Mouse (Mus musculus): ENCODE measurements at regions not wholly inside any gene's neighbourhood (a gene's known extent, or its start where the extent isn't known, plus 50 kb on each side); places are given as distances from the start of the nearest gene placed in this dataset.
A peak's percentile ranks its signal among the peaks of the same experiment; 100 is the strongest.

DNA sequence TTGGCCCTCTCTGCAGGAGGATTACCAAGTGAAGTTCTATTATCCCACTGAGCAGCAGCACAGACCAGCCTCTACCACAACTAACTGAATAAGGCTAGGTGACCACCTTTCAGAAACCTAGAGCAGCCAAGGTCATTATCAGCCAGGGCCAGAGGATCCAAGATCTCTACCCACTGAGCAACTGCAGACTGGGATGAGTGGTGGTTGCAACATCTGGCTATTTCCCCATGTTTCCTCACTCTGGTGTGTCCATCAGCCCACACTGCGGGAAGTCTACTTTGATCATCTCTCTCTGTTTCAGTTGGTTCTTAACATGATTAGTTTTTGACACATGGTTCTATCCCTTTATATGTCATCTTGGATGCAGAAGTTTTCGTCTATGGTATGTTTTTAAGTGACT is 157.2 kb downstream of the Cog6 start:
- no peak for DNase-seq (ENCODE audit: extremely low spot score)

DNA sequence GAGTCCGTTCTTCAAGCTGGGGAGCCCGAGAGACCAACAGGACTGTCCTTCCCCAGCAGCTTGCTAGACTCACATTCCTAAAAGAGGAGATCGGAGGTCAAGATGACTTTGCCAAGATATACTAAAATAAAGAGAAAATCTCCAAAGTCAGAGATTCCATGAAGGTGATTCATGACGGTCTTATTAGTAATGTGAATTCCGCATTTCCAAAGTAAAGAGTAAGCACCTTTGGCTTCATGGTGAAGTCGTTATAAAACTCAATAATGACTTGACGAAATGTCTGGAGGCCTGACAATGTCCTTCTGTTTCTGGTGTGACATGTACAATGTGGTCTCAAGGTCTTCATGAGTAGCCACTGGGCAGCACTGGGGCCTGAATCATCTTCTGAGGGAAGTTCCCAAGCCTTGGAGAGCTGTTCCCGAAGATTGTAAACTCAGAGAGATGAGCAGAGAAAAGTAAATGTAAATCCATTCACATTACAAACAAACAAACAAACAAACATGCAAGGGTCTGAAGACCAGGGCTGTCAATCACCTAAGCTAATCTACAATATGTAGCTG is 157.7 kb downstream of the Cog6 start:
- DNase-seq (ENCODE audit: extremely low spot score): no peak

DNA sequence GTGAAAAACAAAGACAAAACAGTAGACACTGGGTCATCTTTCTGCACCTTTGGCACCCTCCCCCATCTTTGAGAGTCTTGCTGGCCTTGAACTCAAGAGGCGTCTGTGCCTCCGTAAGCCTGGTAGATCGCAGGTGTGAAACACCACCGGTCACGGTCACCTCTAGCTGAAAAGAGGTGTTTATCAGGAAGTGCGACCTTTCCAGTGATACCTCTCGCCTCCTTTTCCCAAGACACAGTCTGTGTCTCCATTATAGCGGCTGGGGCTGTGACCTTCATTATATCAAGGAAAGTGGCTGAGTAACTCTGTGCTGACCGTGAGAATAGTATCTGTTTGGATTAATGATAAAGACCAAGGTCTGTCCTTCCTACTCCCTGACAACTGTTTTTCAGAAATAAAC is 158.8 kb downstream of the Cog6 start:
- DNase-seq (ENCODE audit: extremely low spot score): no peak

DNA sequence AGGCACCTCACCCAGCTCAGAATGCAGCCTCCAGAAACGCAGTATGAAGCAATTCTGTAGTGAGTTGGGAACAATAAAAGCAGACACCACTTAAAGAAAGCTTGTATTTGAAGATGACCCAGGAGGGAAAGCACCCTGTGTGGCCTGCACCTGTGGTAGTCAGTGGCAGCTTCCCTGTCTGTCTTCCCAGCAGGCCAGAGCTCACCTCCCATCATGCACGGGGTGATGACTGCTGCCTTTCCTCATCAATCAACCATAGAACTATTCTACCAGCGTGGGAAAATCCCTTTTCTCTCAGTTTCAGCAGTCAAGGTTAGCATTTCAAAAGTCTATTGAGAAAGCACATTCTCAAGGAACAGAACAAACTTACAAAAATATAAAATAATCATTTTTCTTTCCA is 160.0 kb downstream of the Cog6 start:
- DNase-seq (ENCODE audit: extremely low spot score): no peak

DNA sequence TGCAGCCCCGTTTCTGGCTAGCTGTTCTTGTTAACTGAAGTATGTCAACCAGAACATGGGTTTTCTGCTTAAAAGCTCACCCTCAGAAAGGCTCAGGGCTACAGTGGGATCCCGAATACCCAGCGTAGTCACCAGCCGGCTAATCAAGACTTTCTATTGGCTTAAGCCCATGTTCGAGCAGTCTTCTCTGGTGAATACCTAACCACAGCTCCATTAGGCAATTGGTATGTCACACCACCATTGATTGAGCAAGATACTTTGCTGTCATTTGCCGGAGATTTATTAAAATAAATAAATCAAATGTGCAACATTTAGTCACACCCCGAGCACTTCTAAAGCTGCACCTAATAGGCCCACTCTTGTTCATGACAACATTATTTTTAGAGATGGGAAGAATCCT is 162.5 kb downstream of the Cog6 start:
- DNase-seq (ENCODE audit: extremely low spot score): no peak

DNA sequence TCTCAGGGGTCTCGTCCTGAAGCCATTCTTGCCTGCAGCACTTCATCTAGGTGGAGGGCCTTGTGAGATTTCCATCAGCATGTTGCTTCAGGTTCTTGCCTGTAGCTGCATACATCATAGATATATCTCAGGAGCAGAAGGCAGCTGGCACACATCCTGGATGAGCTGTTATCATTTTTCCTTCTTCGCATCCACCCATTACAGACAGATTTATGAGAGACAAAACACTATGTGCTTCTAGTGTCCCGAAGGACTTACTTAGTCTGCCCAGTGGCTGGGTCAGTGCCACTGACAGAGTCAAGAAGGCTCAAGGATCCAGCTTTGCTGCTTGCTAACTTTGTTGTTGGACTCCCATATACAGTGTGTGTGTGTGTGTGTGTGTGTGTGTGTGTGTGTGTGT is 163.9 kb downstream of the Cog6 start:
- DNase-seq (ENCODE audit: extremely low spot score): no peak

DNA sequence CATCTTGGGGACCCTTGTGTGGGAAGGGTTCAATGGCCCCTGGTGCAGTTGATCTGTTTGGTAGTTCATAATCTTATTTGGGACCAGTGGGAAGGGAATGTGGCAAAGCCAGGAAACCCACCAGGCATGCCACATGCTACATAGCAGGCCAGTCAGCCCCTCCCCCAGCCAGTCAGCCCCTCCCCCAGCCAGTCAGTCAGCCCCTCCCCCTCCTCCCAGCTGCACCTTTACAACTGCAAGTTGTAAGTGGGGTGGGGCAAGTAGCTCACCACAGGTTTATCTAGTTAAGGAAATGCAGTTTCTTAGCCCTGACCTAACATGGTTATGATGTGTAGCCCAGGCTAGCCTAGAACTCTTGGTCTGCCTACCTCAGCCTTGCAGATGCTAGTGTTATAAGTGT is 171.9 kb downstream of the Cog6 start:
- no peak for DNase-seq (ENCODE audit: extremely low spot score)

DNA sequence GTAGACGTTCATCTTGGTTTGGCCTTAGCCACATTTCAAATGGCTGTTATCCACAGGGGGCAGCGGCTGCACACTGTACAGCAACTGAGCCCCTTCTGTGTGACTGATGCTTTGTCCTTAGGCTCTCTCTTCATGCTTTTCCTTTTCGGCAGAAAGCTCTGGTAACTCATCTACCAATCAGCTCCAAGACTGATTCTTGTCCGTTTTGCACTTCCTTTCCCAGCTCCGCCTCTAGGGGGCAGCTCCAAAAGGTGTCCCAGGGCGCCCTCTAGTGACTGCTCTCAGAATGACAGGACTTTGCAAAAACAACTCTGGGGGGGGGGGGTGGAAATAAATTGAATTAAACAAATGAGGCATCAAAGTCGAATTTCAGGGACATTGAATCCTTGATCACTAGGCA is 173.0 kb downstream of the Cog6 start:
- peak; percentile 75 for DNase-seq (ENCODE audit: extremely low spot score)

DNA sequence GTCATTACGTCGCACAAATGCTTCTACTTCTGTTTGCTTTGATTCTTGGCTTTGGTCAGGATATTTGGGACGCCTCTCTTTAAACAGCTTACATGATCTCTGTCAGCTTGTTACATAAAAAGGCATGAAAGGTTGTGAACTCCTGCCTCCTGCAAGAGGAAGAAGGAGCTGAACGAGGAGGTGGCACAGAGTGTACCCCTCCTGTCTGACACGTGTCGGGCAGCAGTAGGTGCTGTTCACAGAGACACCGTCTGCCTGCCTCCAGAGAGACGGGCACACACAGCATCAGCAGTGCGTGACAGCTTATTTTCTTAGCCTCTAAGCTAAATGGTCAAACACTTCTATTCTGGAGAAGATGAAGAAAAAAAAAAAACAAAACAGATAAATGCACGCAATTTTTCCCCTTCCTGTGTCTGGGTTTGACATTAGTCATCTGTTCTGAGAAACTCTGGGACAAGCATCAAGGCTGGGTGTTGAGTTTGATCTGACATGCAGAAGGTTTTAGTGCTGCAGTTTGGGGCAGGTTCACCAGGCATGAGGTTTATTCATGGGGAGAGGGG is 174.1 kb downstream of the Cog6 start:
- no peak for DNase-seq (ENCODE audit: extremely low spot score)

DNA sequence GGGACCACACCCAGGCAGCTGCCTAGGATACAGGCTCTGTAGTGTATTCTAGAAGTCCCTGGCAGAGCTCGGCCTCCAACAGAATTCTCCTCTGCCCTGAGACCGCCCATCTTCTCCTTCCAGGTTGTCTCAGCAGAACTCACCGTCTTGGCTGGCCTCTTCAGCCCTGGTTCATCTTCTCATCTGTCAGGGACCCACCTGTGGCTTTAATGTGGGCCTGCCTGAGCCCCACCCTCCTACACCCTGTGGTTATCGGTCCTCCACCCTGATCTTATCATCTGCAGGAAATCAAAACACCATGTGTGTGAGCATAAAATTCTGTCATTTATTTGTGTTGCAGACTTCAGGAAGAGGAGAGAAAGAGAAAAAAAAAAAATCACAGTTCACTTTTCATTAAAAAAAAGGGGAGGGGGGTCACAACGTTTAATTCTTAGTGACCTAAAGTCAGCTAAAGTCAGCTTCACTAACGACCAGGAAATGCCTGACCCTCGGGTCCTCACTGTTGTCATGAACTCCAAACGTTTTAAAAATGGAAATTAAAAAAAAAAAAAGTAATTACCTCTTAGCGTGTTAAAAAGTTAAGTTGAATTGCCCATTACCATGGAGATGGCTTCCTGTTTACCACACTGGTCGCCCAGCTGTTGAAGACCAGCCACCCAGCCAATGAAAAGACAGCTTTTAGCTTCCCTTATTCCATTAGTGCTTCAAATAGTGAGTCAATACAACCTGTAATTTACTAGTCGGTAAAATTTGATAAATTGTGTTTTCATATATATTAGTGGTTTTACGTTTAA is 176.7 kb downstream of the Cog6 start:
- no peak for DNase-seq (ENCODE audit: extremely low spot score)

DNA sequence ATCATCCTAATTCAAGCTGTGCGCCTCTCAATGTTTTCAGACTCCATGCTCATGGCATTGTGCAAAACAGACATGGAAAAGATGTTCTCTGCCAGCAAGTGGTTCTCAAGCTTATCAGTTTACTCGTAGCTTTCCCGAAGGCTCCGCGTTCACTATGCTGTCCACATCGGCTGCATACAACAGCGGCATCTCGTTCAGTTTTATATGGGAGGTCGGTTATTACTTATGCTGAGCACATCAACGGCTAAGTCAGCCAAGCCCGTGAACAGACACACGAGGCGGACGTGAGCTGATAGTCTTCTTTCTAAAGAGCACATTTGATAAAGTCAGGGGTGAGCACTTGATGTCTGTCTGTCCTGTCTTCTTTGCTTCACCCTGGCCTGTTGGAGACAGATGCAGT is 179.0 kb downstream of the Cog6 start:
- no peak for DNase-seq (ENCODE audit: extremely low spot score)

DNA sequence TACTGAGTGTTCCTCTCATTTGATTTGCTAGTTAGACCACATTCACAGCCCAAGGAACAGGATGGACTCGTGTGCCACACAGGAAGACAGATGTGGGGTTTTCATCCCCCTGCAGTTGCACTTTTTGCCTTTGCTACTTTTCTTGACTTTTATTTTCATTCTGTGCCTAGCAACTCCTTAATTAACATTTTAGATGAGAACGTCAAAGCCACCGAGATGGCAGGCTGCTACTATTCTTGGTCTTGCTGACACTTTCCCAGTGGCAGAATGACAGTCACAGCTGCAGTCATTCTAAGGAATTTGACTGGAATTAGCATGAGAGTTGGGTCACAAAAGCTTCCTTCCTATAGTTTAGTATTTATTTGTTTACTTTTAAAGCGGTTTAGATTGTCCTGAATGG is 179.5 kb downstream of the Cog6 start:
- no peak for DNase-seq (ENCODE audit: extremely low spot score)

DNA sequence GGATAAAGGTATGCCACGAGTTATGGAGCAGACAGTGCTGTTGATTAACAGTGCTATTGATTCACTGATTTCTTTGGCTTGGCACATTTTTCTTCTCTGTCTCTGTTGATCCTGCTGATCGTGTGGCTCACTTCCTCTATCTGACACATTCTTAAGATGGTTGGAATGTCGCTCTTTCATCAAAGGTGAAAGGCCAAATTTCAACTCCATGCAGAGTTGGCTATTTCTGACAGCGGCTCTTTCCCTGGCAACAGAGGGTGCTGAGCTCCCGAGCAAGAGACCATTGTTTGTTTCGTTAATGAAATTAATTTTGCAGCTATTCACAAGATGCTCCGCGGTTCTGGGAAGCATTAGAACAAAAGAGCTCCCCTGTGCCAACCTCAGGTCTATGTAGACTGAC is 180.3 kb downstream of the Cog6 start:
- DNase-seq (ENCODE audit: extremely low spot score): peak; percentile 54

DNA sequence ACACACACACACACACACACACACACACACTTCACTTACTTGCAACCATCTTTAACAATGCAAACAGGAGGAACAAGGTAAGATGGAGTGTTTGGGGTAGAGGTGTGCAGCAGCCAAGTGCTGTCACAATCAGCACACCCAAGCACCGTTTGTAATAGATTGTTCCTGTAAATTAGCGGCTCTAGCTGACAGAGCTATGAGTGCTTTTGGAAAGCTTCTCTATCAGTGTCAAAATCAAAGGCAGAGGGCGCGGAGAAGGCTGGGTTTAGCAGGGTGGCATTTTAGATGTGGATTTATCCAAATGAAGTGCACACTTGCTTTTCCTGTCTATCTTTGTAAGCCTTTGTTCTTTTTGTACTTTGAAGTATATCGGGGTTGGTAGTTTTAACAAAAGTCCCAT is 184.6 kb downstream of the Cog6 start:
- no peak for DNase-seq (ENCODE audit: extremely low spot score)

DNA sequence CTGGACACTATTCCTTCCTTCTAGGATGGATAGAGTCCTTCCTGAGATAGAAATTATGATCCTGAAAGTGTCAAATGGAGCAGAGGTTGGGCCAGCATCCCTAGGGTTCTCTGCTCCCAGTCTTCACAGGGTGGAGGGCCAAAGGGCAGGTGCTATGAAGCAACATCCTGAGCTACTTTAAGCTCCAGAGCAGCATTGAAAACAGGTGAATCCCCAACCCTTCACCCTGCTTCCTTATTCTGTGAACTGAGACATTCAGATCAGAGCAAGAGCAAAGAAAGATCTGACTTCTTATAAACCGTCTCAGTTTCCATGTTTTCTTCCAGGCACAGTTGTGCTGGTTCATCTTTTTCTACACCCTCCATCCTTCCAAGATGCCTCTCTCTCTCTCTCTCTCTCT is 185.1 kb downstream of the Cog6 start:
- no peak for DNase-seq (ENCODE audit: extremely low spot score)

DNA sequence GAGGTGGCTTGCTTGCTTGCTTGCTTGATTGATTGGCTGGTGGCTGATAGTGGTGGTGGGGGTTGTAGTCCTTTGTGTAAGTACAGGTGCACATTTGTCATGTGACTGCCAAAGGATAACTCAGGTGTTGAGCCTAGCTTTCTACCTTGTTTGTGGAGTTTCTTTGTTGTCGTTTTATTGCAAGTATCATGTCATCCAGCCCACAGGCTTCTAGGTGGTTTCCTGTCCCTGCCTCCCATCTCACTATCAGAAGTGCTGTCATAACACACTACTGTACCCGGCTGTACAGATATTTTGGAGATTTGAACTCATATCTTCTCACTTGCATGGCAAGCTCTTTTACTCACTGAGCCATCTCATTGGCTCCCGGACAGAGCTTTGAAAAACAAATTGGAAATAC is 186.9 kb downstream of the Cog6 start:
- DNase-seq (ENCODE audit: extremely low spot score): no peak

DNA sequence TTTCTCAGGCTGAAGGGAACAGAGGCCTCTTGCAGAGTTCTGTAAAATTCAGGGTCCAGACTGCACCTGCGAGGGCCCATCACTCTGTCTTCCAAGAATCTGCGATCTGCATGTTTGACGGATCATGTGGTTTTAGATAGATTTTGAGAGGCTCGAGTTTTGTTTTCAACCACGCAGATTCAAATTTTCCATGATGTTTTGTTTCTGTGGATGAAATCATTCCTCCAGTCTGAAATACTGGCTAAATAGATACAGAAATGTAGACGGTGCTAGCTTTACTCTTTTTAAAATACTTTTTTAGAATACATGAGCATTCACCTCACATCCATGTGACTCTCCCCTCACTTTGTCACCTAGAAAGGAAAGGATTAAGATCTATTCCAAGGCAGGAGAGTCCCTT is 188.0 kb downstream of the Cog6 start:
- DNase-seq (ENCODE audit: extremely low spot score): no peak

DNA sequence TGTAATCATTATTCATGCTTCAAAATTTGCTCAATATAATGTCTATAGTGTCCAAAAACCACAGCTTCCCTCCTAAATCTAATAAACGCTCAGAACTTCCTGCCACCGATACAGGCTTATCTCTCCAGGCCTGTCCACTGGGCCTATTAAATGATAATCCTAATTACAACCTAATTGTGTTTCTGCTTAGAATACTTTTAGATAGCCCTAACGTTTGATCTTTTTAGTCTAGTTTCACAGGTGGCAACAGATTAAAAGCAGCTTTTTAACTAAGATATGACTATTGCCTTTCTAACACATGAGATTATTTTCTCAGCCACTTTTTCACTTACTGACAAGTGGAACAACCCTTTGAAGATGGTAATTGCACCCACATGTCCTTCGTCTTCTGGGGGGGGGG is 188.6 kb downstream of the Cog6 start:
- DNase-seq (ENCODE audit: extremely low spot score): no peak

DNA sequence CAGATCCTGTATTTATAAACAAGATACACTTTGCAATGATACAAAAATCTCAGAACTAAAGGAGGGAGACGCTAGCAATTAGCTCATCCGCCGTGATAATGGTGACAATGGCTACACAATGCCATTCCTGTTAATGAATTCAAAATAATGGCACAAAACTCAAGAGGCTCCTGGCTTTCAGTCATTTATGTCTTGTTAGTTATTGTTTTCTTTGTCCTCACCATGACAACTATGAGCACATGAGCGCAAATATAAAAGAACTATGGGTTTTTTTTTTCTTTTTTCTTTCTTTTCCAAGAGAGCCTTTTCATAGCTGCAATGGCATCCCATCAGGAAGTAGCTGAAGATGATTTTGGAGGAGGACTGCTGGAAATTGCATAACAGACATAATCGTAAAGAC is 194.2 kb downstream of the Cog6 start:
- DNase-seq (ENCODE audit: extremely low spot score): no peak

DNA sequence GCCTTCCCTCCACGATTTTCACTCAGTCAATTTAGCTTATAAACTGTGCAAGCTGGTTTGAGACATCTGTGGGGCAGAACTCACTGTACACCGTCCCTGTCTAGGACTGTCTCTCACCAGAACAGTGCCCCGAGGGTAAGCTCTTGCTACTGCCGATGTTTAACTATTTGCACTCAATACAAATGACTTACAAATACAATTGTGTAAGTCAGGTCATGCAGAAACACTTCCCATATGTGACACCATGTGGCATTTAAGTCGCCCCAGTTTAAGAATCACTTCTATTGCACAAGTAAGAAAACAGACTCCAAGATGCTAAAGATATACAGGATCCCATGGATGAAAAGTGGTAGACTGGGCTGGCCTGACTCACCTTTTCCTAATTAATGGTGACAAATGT is 195.6 kb downstream of the Cog6 start:
- no peak for DNase-seq (ENCODE audit: extremely low spot score)

DNA sequence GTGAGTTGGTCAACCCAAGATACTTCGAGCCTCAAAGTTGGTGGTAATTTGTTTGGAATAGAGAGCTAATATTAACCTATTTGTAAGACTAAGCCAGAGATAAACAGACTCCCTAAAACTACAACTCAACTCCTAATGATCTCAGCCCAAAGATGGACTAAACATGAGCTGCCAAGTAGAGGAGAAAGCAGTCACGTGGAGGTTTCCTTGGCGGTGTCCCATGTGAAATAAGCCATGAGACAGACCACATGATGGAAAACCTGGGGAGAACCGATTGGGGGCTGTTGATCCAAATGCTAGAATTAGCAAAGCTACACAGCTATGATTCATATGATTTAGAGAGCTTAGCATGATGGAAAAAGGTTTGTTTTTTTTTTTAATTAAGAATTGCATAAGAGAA is 198.6 kb downstream of the Cog6 start:
- no peak for DNase-seq (ENCODE audit: extremely low spot score)

DNA sequence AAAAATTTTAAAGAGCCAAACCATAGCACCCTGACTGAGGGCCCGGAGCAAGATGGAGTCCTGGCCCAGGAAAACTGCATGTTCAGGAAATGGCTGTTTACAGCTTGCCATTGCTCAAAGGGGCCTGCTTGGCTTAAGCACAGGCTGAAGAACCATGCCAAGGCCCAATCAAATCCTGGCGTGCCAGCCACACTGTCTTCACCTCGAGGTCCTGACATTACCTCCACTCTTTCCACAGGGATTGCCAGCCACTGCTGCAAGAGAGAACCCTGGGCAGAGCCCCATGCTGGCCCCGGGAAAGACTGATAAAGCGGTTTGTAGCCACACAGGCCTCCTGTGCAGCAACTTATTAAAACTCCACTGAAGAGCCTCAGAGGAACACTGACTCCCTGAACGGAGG is 199.6 kb downstream of the Cog6 start:
- no peak for DNase-seq (ENCODE audit: extremely low spot score)

DNA sequence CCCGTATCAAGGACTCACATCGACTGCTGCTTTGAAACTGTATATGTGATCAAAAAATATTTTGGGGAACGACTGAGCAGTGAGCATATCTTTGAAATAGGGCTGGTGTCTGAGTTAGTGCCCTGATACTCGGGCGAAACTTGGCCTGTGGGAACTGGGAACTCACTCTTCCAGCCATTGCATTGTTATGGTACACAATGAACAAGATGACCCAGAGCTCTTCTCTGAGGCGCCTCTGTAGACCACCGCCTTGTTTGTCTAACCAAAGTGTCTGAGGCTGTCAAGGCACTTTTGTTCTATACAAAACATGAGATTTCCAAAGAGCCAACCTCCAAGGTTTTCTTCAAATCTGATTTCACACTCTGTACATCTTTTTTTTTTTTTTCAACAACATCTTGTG is 201.5 kb downstream of the Cog6 start:
- no peak for DNase-seq (ENCODE audit: extremely low spot score)

DNA sequence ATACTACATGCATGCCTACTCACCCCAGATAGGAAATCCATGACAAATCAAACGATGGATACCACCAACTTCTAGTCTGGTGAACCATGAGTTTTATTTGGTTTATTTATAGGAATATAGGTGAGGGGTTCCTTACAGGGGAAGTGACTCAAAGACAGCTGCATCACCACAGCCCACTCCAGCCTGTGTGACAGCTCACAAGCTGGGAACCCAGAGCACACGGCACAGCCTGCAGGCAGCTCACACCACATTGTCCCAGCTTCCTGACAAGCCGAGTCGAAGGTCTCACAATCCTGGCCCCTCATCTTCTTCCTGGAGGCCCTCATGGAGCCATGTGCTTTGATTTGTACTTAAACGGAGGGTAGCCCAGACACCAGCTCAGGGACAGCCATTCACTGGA is 214.7 kb downstream of the Cog6 start:
- DNase-seq (ENCODE audit: extremely low spot score): no peak
